Mouse (Mus musculus): Measurements from ENCODE around the gene Nek7. TPM values are rescaled to one million over a fixed set of nuclear protein-coding genes. Genes with fewer than 3 reads are reported as not detected.

Nek7 gene
- polyA plus RNA-seq, 1 experiment from 2014 or later: 17.6 TPM

GRCm38 (mm10) chr1:138487569-138487968 lies 132.4 kb downstream of the Nek7 start:
- WGBS: 88% methylated on average over 5 of the region's 5 CpGs
- Histone ChIP-seq H3K27me3 (replicated peaks) (no peaks in the 10 kb centered on the region), H3K4me2 (replicated peaks) (no peak overlapping the region), H3K9me3 (no peaks in the 10 kb centered on the region), H3K9ac (no peak overlapping the region), H3K4me1 (no peaks in the 10 kb centered on the region), H3K4me3 (no peak overlapping the region), H3K27ac (no peak overlapping the region), H3K36me3 (no peaks in the 10 kb centered on the region)
- no peak for ATAC-seq (ENCODE audit: low FRiP score, low read depth)

- Histone ChIP-seq H3K27ac (no peak overlapping the region), H3K4me2 (replicated peaks) (no peak overlapping the region), H3K4me3 (no peak overlapping the region), H3K9ac (no peak overlapping the region), H3K9me3 (peaks cover 9% of the 10 kb centered on the region; the same call in 1 of the 2 replicates), H3K4me1 (no peaks in the 10 kb centered on the region), H3K27me3 (replicated peaks) (no peaks in the 10 kb centered on the region), H3K36me3 (no peaks in the 10 kb centered on the region)
- ATAC-seq (ENCODE audit: low FRiP score, low read depth): no peak
- 88% methylated on average over 1 of the region's 1 CpGs for WGBS
Observed at GRCm38 (mm10) chr1:138480694-138481093, 139.2 kb downstream of the Nek7 start.

- no peak overlapping the region for H3K4me2 ChIP-seq (replicated peaks)
- H3K27me3 ChIP-seq (replicated peaks): no peaks in the 10 kb centered on the region
- H3K4me3 ChIP-seq: no peak overlapping the region
- 73% methylated on average over 2 of the region's 2 CpGs for WGBS
- no peaks in the 10 kb centered on the region for H3K4me1 ChIP-seq
- no peak for ATAC-seq (ENCODE audit: low FRiP score, low read depth)
- no peak overlapping the region for H3K27ac ChIP-seq
- no peaks in the 10 kb centered on the region for H3K36me3 ChIP-seq
- 0 out of 2 replicates have a peak, but pooled peaks cover 3% of the 10 kb centered on the region for H3K9me3 ChIP-seq
- no peak overlapping the region for H3K9ac ChIP-seq
Observed at GRCm38 (mm10) chr1:138465352-138465751, 154.6 kb downstream of the Nek7 start.

- no peak overlapping the region for H3K9ac ChIP-seq
- 0 out of 2 replicates have a peak, but pooled peaks cover 3% of the 10 kb centered on the region for H3K9me3 ChIP-seq
- 85% methylated on average over 3 of the region's 3 CpGs for WGBS
- no peaks in the 10 kb centered on the region for H3K27me3 ChIP-seq (replicated peaks)
- no peak overlapping the region for H3K27ac ChIP-seq
- no peak for ATAC-seq (ENCODE audit: low FRiP score, low read depth)
- H3K4me3 ChIP-seq: no peak overlapping the region
- no peaks in the 10 kb centered on the region for H3K4me1 ChIP-seq
- no peaks in the 10 kb centered on the region for H3K36me3 ChIP-seq
- H3K4me2 ChIP-seq (replicated peaks): no peak overlapping the region
Observed at GRCm38 (mm10) chr1:138461425-138461824, 158.5 kb downstream of the Nek7 start.

GRCm38 (mm10) chr1:138449476-138449851 lies 170.5 kb downstream of the Nek7 start:
- Histone ChIP-seq H3K4me2 (replicated peaks) (no peak overlapping the region), H3K27me3 (replicated peaks) (no peaks in the 10 kb centered on the region), H3K27ac (no peak overlapping the region), H3K4me3 (no peak overlapping the region), H3K9me3 (no peaks in the 10 kb centered on the region), H3K4me1 (no peaks in the 10 kb centered on the region), H3K9ac (no peak overlapping the region), H3K36me3 (no peaks in the 10 kb centered on the region)
- WGBS: 80% methylated on average over 2 of the region's 2 CpGs
- ATAC-seq (ENCODE audit: low FRiP score, low read depth): no peak

- no peak overlapping the region for H3K4me3 ChIP-seq
- H3K9ac ChIP-seq: no peak overlapping the region
- no peak for ATAC-seq (ENCODE audit: low FRiP score, low read depth)
- H3K4me1 ChIP-seq: no peaks in the 10 kb centered on the region
- H3K4me2 ChIP-seq (replicated peaks): no peak overlapping the region
- 66% methylated on average over 15 of the region's 15 CpGs for WGBS
- no peaks in the 10 kb centered on the region for H3K9me3 ChIP-seq
- H3K27ac ChIP-seq: no peak overlapping the region
- H3K27me3 ChIP-seq (replicated peaks): no peaks in the 10 kb centered on the region
- no peaks in the 10 kb centered on the region for H3K36me3 ChIP-seq
Observed at GRCm38 (mm10) chr1:138448635-138449475, 171.1 kb downstream of the Nek7 start.

GRCm38 (mm10) chr1:138446846-138447245 lies 173.1 kb downstream of the Nek7 start:
- no peaks in the 10 kb centered on the region for H3K27me3 ChIP-seq (replicated peaks)
- no peak overlapping the region for H3K4me3 ChIP-seq
- H3K27ac ChIP-seq: no peak overlapping the region
- H3K4me1 ChIP-seq: no peaks in the 10 kb centered on the region
- H3K4me2 ChIP-seq (replicated peaks): no peak overlapping the region
- no peaks in the 10 kb centered on the region for H3K9me3 ChIP-seq
- ATAC-seq (ENCODE audit: low FRiP score, low read depth): no peak
- WGBS: 78% methylated on average over 1 of the region's 1 CpGs
- no peak overlapping the region for H3K9ac ChIP-seq
- H3K36me3 ChIP-seq: no peaks in the 10 kb centered on the region

Other genes starting within 250 kb of the Nek7 start
- 6.6 and 9.0 TPM in 2 replicates for gene Lhx9, start 228.4 kb upstream of the Nek7 start, polyA plus RNA-seq (2016; fragmentation: Nextera tagmentation; extraction: Ambion mirVana)
- gene 2310009B15Rik, start 236.7 kb upstream of the Nek7 start, polyA plus RNA-seq (2016; fragmentation: Nextera tagmentation; extraction: Ambion mirVana): 37.3 and 42.4 TPM in 2 replicates